Mouse (Mus musculus) regulatory T cell (primary cell): Measurements from ENCODE around the gene Prss16.

ENCODE experiments used
- in situ Hi-C: fragments of 300-600 bp; cut with MboI, MseI; formaldehyde crosslinking; loops from one replicate; pipeline ENCODE4 v1.15.1; 2025; ENCODE audit warnings: high pct_unique_total_duplicates

The Prss16 gene

GRCm38 (mm10) chr13:22008707-22009106, 835 bp downstream of the Prss16 start:
- in situ Hi-C loops: no loop called here

GRCm38 (mm10) chr13:22007872-22008271, 1.7 kb downstream of the Prss16 start:
- in situ Hi-C loops: no loop called here

GRCm38 (mm10) chr13:22007121-22007510, 2.4 kb downstream of the Prss16 start:
- in situ Hi-C loops: no loop called here

GRCm38 (mm10) chr13:22006334-22007120, 3.0 kb downstream of the Prss16 start:
- in situ Hi-C loops: no loop called here

GRCm38 (mm10) chr13:22005605-22006333, 3.8 kb downstream of the Prss16 start:
- in situ Hi-C loops: no loop called here

- in situ Hi-C loops: no loop called here
These were observed 7.7 kb downstream of the Prss16 start for GRCm38 (mm10) chr13:22001823-22002222.

- in situ Hi-C loops: no loop called here
These were observed 8.2 kb downstream of the Prss16 start for GRCm38 (mm10) chr13:22001346-22001745.

- in situ Hi-C loops: no loop called here
These were observed 10.4 kb downstream of the Prss16 start for GRCm38 (mm10) chr13:21999147-21999546.

- in situ Hi-C loops: no loop called here
These were observed 11.1 kb downstream of the Prss16 start for GRCm38 (mm10) chr13:21998412-21998811.

- in situ Hi-C loops: no loop called here
These were observed 11.7 kb downstream of the Prss16 start for GRCm38 (mm10) chr13:21997821-21998220.

GRCm38 (mm10) chr13:21997201-21997820, 12.2 kb downstream of the Prss16 start:
- in situ Hi-C loops: no loop called here

GRCm38 (mm10) chr13:21996840-21997185, 12.7 kb downstream of the Prss16 start:
- in situ Hi-C loops: no loop called here

- in situ Hi-C loops: no loop called here
These were observed 13.3 kb downstream of the Prss16 start for GRCm38 (mm10) chr13:21996101-21996839.

GRCm38 (mm10) chr13:21995331-21995914, 14.1 kb downstream of the Prss16 start:
- in situ Hi-C loops: no loop called here

- in situ Hi-C loops: no loop called here
These were observed 14.6 kb downstream of the Prss16 start for GRCm38 (mm10) chr13:21994896-21995295.

GRCm38 (mm10) chr13:21993957-21994738, 15.4 kb downstream of the Prss16 start:
- in situ Hi-C loops: no loop called here

- in situ Hi-C loops: no loop called here
These were observed 17.0 kb downstream of the Prss16 start for GRCm38 (mm10) chr13:21992550-21992949.

GRCm38 (mm10) chr13:21984486-21984885, 25.1 kb downstream of the Prss16 start:
- in situ Hi-C loops: no loop called here

- in situ Hi-C loops: no loop called here
These were observed 27.7 kb downstream of the Prss16 start for GRCm38 (mm10) chr13:21981803-21982193.

- in situ Hi-C loops: no loop called here
These were observed 28.4 kb downstream of the Prss16 start, which contains the start of gene Pom121l2 for GRCm38 (mm10) chr13:21980981-21981802. Gene Pom121l2, plus strand, starts transcription at chr13:21981194.
